Mouse (Mus musculus): ENCODE results near the gene Tmem214.

DNA sequence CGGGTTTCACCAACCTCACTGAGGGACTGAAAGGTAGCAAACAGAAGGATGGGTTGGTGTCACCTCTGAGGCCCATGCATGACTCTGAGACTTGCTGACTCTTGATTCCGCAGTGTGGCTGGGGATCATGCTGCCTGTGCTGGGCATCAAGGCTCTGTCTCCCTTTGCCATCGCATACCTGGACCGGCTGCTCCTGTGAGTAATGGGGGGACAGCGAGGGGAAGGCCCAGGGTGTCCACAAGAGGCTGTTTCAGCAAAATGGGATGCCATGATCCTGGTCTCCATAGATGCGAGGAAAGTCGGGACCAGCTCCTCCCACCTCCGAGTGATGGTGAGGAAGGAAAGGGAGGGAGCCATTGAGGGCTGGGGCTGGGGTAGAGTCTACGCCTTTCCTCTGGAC, 4.8 kb downstream of the Tmem214 start:
- TF ChIP-seq CTCF (IDR thresholded peaks at IDR 0.05; ENCODE audit: borderline replicate concordance, insufficient read depth, low read depth, low read length) = no peak
- no peak for TF ChIP-seq POLR2A (IDR thresholded peaks at IDR 0.05; ENCODE audit: borderline replicate concordance, insufficient read depth, low read length)

All from cerebellum, adult 2 months (tissue).